Mouse (Mus musculus) CD4-positive, CD25-positive, alpha-beta regulatory T cell, adult 9 weeks (primary cell): ENCODE data around the gene Defa30. TPM values are rescaled to one million over a fixed set of nuclear protein-coding genes. Genes with fewer than 3 reads are reported as not detected.

Experiments
- polyA plus RNA-seq: library from polyadenylated mRNA; unstranded; fragments of 100-300 nt; shearing (Covaris generic); gene quantifications from one replicate; pipeline ENCODE4 v1.2.1, GENCODE M21; 2017

The Defa30 gene
- not detected for polyA plus RNA-seq

DNA sequence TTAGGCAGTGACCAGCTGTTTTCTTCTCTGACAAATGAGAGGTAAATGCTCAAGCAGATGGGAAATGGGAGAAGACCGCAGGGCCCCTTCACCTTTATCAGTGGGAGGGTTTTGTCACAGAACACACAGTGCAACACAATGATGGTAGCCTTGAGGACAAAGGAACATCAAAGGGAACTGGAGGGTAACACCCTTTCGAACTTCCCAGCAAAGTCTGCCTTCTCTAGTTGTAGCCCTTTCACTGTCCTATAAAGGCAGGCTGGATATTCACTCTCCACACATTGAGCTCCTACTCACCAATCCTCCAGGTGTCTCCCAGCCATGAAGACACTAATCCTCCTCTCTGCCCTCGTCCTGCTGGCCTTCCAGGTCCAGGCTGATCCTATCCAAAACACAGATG, at the start of gene Defa30:
TSS of gene Defa30 (plus strand) at position 301 of the 400 bp plus-strand sequence.

DNA sequence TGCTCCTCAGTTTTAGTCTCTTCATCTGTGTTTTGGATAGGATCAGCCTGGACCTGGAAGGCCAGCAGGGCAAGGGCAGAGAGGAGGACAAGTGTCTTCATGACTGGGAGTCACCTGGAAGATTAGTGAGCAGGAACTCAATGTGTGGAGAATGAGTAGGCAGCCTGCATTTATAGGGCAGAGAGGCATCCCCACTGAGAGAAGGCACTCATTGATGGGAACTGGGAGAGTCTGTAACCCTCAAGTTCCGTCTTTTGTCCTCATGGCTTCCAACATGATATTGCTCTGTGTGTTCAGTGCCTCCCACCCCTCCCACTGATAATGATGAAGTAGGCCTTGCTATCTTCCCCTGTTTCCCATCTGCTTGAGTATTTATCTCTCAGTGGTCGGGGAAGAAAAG, 38.5 kb upstream of the Defa30 start, which contains the start of gene Gm14851:
TSS of gene Gm14851 (minus strand) at position 101 of the 400 bp plus-strand sequence.

DNA sequence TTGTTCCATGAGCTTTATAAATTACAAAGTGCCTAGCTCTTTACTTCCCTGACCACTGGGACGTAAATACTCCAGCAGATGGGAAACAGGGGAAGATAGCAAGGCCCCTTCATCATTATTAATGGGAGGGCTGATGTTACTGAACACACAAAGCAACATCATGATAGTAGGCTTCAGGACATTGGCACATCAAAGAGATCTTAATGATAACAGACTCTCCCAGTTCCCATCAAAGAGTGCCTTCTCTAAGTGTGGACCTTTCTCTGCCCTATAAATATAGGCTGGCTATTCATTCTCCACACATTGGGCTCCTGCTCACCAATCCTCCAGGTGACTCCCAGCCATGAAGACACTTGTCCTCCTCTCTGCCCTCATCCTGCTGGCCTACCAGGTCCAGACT, 27.5 kb downstream of the Defa30 start, which contains the start of gene Defa22:
TSS of gene Defa22 (plus strand) at position 301 of the 400 bp plus-strand sequence.

Other genes starting within 250 kb of the Defa30 start
- gene Defb33, start 242.0 kb upstream of the Defa30 start, polyA plus RNA-seq: not detected
- not detected for gene Gm15056, start 232.0 kb upstream of the Defa30 start, polyA plus RNA-seq
- not detected for gene Gm6040, start 212.6 kb upstream of the Defa30 start, polyA plus RNA-seq
- gene AY761185, start 189.9 kb upstream of the Defa30 start, polyA plus RNA-seq: not detected
- not detected for gene Defa21, start 109.1 kb upstream of the Defa30 start, polyA plus RNA-seq
- not detected for gene Defa23, start 79.6 kb upstream of the Defa30 start, polyA plus RNA-seq
- not detected for gene Defa35, start 69.6 kb upstream of the Defa30 start, polyA plus RNA-seq
- not detected for gene Defa25, start 50.2 kb upstream of the Defa30 start, polyA plus RNA-seq
- not detected for gene Gm14851, start 38.6 kb upstream of the Defa30 start, polyA plus RNA-seq
- not detected for gene Defa22, start 27.6 kb downstream of the Defa30 start, polyA plus RNA-seq
- gene Defa31, start 57.0 kb downstream of the Defa30 start, polyA plus RNA-seq: not detected
- gene Gm15293, start 66.9 kb downstream of the Defa30 start, polyA plus RNA-seq: not detected
- gene Gm15292, start 115.1 kb downstream of the Defa30 start, polyA plus RNA-seq: not detected
- gene Defa27, start 180.9 kb downstream of the Defa30 start, polyA plus RNA-seq: not detected
- gene Defa29, start 192.4 kb downstream of the Defa30 start, polyA plus RNA-seq: not detected
- gene Defa2, start 243.9 kb downstream of the Defa30 start, polyA plus RNA-seq: not detected